Mouse (Mus musculus) ES-E14 (cell line): ENCODE data around the gene Bpi.

Experiments
- CHD2 ChIP-seq: IDR thresholded peaks from 2 replicates; pipeline ENCODE4 v1.6.1; 2014; ENCODE audit warnings: mild to moderate bottlenecking, low read depth, low read length, inconsistent platforms
- HCFC1 ChIP-seq: IDR thresholded peaks from 2 replicates; pipeline ENCODE4 v1.6.1; 2012; ENCODE audit warnings: low read length, inconsistent platforms, borderline replicate concordance; ENCODE audit not compliant: insufficient read depth
- MAFK ChIP-seq: IDR thresholded peaks from 2 replicates; pipeline ENCODE4 v1.6.1; 2014; ENCODE audit warnings: mild to moderate bottlenecking, low read depth, low read length, inconsistent platforms; ENCODE audit not compliant: insufficient read depth
- ZC3H11A ChIP-seq: IDR thresholded peaks from 2 replicates; pipeline ENCODE4 v1.6.1; 2012; ENCODE audit warnings: low read depth, mild to moderate bottlenecking, inconsistent platforms, low read length, borderline replicate concordance

DNA sequence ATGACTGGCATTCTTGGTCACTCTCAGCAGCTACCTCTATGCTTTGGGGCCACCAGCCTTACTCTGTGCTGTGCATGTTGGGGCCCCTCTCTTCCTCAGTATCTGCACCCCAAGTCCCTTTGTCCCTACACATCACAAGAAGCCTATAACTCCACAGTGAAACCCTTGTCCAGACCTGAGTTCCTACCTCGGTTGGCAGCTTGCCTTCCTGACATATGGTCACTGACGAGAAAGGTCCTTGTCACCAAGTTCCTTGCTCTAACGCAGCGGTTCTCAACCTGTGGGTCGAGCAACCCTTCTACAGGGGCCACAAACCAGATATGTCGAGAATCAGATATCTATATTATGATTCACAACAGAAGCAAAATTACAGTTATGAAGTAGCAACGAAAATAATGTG is 25.2 kb downstream of the Bpi start:
- TF ChIP-seq CHD2 (no peak), MAFK (no peak), ZC3H11A (no peak), HCFC1 (no peak)
